Mouse (Mus musculus) small intestine, adult 2 months (tissue): ENCODE data around the gene Eif2a.

Experiments used
- CTCF ChIP-seq: fragments of 200-500 bp; IDR thresholded peaks from 2 replicates; pipeline ENCODE4 v1.5.1; 2012; ENCODE audit warnings: low read depth, mild to moderate bottlenecking, control low read depth, inconsistent platforms, low read length, moderate library complexity, mixed read lengths; ENCODE audit not compliant: insufficient replicate concordance, insufficient read length; ENCODE audit errors: extremely low read depth
- POLR2A ChIP-seq: fragments of 200-500 bp; IDR thresholded peaks from 2 replicates; pipeline ENCODE4 v1.6.1; 2012; ENCODE audit warnings: low read depth, mild to moderate bottlenecking, control low read depth, inconsistent platforms, low read length, moderate library complexity

DNA sequence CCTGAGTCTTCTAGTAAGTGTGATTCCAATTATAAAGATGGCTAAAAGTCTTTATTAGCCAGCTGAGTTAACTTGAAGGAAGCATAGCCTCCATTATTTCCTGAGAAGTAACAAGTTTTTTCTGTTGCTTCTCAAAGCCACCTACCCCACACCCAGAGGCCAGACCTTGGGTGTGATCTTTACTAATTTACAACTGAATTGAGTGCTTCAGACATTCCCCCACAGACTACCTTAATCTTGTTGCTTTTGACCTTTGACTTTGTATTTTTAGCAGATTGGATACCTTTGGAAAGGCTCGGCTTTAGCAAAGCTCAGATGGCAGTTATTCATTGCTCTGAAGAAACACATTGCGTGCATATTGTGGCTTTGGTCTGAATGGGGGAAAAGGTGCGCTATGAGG, 45.2 kb downstream of the Eif2a start:
- TF ChIP-seq POLR2A = no peak
- TF ChIP-seq CTCF = no peak
